Mouse (Mus musculus) layer of hippocampus, postnatal 36 days (tissue): Measurements from ENCODE around the gene 4930474N05Rik. TPM values are rescaled to one million over a fixed set of nuclear protein-coding genes. Genes with fewer than 3 reads are reported as not detected.

ENCODE experiments used
- DNase-seq, 2 experiments: peaks; one replicate each; pipeline ENCODE4 v3.0.0; 2022
- total RNA-seq, 2 experiments: library from RNA; stranded (reverse); gene quantifications; 2 replicates each; pipeline ENCODE4 v1.2.3; 2021

Gene 4930474N05Rik
- total RNA-seq, result not detected

GRCm38 (mm10) chr14:36094617-36095016 lies at the start of gene 4930474N05Rik:
TSS of gene 4930474N05Rik (plus strand) at chr14:36094917.
- DNase-seq, result no peak

GRCm38 (mm10) chr14:36048746-36049391 lies 45.8 kb upstream of the 4930474N05Rik start:
- no peak for DNase-seq

- no peak for DNase-seq
Measured at GRCm38 (mm10) chr14:36053281-36053680, 41.4 kb upstream of the 4930474N05Rik start.

- DNase-seq, result no peak
Measured at GRCm38 (mm10) chr14:36098528-36098927, 3.8 kb downstream of the 4930474N05Rik start.

GRCm38 (mm10) chr14:36099647-36100046 lies 4.9 kb downstream of the 4930474N05Rik start:
- DNase-seq, result no peak

- DNase-seq, result no peak
Measured at GRCm38 (mm10) chr14:36100731-36101130, 6.0 kb downstream of the 4930474N05Rik start.

GRCm38 (mm10) chr14:36114481-36114880 lies 19.8 kb downstream of the 4930474N05Rik start:
- no peak for DNase-seq

- no peak for DNase-seq
Measured at GRCm38 (mm10) chr14:36123775-36124335, 29.1 kb downstream of the 4930474N05Rik start.

- DNase-seq, result no peak
Measured at GRCm38 (mm10) chr14:36135749-36136148, 41.0 kb downstream of the 4930474N05Rik start.

- DNase-seq, result no peak
Measured at GRCm38 (mm10) chr14:36137696-36138095, 43.0 kb downstream of the 4930474N05Rik start.

GRCm38 (mm10) chr14:36145261-36145660 lies 50.5 kb downstream of the 4930474N05Rik start:
- DNase-seq, result peak; percentile 4 to 9
